Mouse (Mus musculus): ENCODE data around the gene Akap13. TPM values are rescaled to one million over a fixed set of nuclear protein-coding genes. Genes with fewer than 3 reads are reported as not detected.

The Akap13 gene
- total and polyA plus RNA-seq, 3 experiments, result 11.4 to 32.5 (median 27.7) TPM

- H3K4me2 ChIP-seq (ENCODE audit: insufficient read depth, low read depth, poor library complexity, severe bottlenecking), result no peak overlapping the region
- H3K27me3 ChIP-seq (replicated peaks), result no peaks in the 10 kb centered on the region
- H3K9me3 ChIP-seq (replicated peaks; ENCODE audit: low read length), result peaks cover 5% of the 10 kb centered on the region
- peaks cover 0 to 15% of the 10 kb centered on the region in 2 experiments; a peak in 2 of 4 replicates for H3K4me1 ChIP-seq (ENCODE audit: control insufficient read depth in 1 of 2, insufficient read depth in 2 of 2)
- DNase-seq (ENCODE audit: extremely low read depth), result no peak
- no peaks in the 10 kb centered on the region for H3K36me3 ChIP-seq (replicated peaks in 1 of 2; ENCODE audit: control insufficient read depth in 1 of 2, insufficient read depth in 1 of 2, low read length in 1 of 2)
- TF ChIP-seq USF1 (IDR thresholded peaks at IDR 0.05; ENCODE audit: low read depth, low read length) (no peak), MAFK (IDR thresholded peaks at IDR 0.05; ENCODE audit: insufficient replicate concordance, low read length) (peak; percentile 94), MAZ (IDR thresholded peaks at IDR 0.05; ENCODE audit: low read depth, low read length) (no peak)
- in situ Hi-C loops (cut with MboI; ENCODE audit: low pct_ligation_motif_present, low pct_unique_long_range_greater_than_20kb, low sequenced_read_pairs) (no loop called here), dilution Hi-C loops (cut with MboI; ENCODE audit: extremely low pct_ligation_motif_present, extremely low pct_unique_long_range_greater_than_20kb, low sequenced_read_pairs) (no loop called here)
- H3K4me3 ChIP-seq (replicated peaks in 1 of 3; ENCODE audit: low read depth in 2 of 3, low read length in 2 of 3, poor library complexity in 1 of 3), result no peak overlapping the region
- no peaks in the 10 kb centered on the region for H3K79me2 ChIP-seq (replicated peaks; ENCODE audit: control insufficient read depth, extremely low read depth, insufficient read depth, poor library complexity, severe bottlenecking)
- no peak overlapping the region for H3K9ac ChIP-seq (ENCODE audit: insufficient read depth, low read depth)
- no peak overlapping the region for H3K27ac ChIP-seq (ENCODE audit: insufficient read depth, low read depth)
These were observed 15.8 kb upstream of the Akap13 start for GRCm38 (mm10) chr7:75439570-75439969.

GRCm38 (mm10) chr7:75440241-75440640 is 15.1 kb upstream of the Akap13 start:
- TF ChIP-seq BHLHE40 (IDR thresholded peaks at IDR 0.05; ENCODE audit: low read depth, low read length), result no peak
- TF ChIP-seq USF1 (IDR thresholded peaks at IDR 0.05; ENCODE audit: low read depth, low read length), result no peak
- TF ChIP-seq MYC (IDR thresholded peaks at IDR 0.05; ENCODE audit: low read depth, low read length), result no peak
- TF ChIP-seq JUN (IDR thresholded peaks at IDR 0.05; ENCODE audit: insufficient read depth, low read depth, low read length), result no peak
- TF ChIP-seq MAFK (IDR thresholded peaks at IDR 0.05; ENCODE audit: insufficient replicate concordance, low read length), result no peak
- TF ChIP-seq POLR2A (IDR thresholded peaks at IDR 0.05; ENCODE audit: low read depth, low read length), result no peak
- no peak for TF ChIP-seq POLR2AphosphoS2 (IDR thresholded peaks at IDR 0.05; ENCODE audit: low read depth, low read length)
- TF ChIP-seq ZC3H11A (IDR thresholded peaks at IDR 0.05; ENCODE audit: low read depth, low read length), result no peak
- TF ChIP-seq RCOR1 (conservative IDR thresholded peaks at IDR 0.05; ENCODE audit: low read depth, low read length), result no peak
- no peak for TF ChIP-seq HCFC1 (IDR thresholded peaks at IDR 0.05; ENCODE audit: low read depth, low read length)
- no peak for TF ChIP-seq SIN3A (IDR thresholded peaks at IDR 0.05; ENCODE audit: low read length)
- no peak for TF ChIP-seq ZMIZ1 (IDR thresholded peaks at IDR 0.05; ENCODE audit: low read depth, low read length)
- dilution Hi-C loops (cut with MboI; ENCODE audit: extremely low pct_ligation_motif_present, extremely low pct_unique_long_range_greater_than_20kb, low sequenced_read_pairs) (no loop called here), in situ Hi-C loops (cut with MboI; ENCODE audit: low pct_ligation_motif_present, low pct_unique_long_range_greater_than_20kb, low sequenced_read_pairs) (no loop called here)
- DNase-seq (ENCODE audit: extremely low read depth), result no peak
- no peak overlapping the region for H3K27ac ChIP-seq (ENCODE audit: insufficient read depth, low read depth)
- no peak overlapping the region for H3K9ac ChIP-seq (ENCODE audit: insufficient read depth, low read depth)
- H3K4me2 ChIP-seq (ENCODE audit: insufficient read depth, low read depth, poor library complexity, severe bottlenecking), result no peak overlapping the region
- peaks cover 5% of the 10 kb centered on the region for H3K9me3 ChIP-seq (replicated peaks; ENCODE audit: low read length)
- H3K4me3 ChIP-seq (replicated peaks in 1 of 3; ENCODE audit: low read depth in 2 of 3, low read length in 2 of 3, poor library complexity in 1 of 3), result no peak overlapping the region
- H3K79me2 ChIP-seq (replicated peaks; ENCODE audit: control insufficient read depth, extremely low read depth, insufficient read depth, poor library complexity, severe bottlenecking), result no peaks in the 10 kb centered on the region
- peaks cover 0 to 15% of the 10 kb centered on the region in 2 experiments; a peak in 2 of 4 replicates for H3K4me1 ChIP-seq (ENCODE audit: control insufficient read depth in 1 of 2, insufficient read depth in 2 of 2)
- no peaks in the 10 kb centered on the region for H3K27me3 ChIP-seq (replicated peaks)
- H3K36me3 ChIP-seq (replicated peaks in 1 of 2; ENCODE audit: control insufficient read depth in 1 of 2, insufficient read depth in 1 of 2, low read length in 1 of 2), result no peaks in the 10 kb centered on the region

GRCm38 (mm10) chr7:75441947-75442346 is 13.4 kb upstream of the Akap13 start:
- Histone ChIP-seq H3K27ac (ENCODE audit: insufficient read depth, low read depth) (no peak overlapping the region), H3K27me3 (replicated peaks) (no peaks in the 10 kb centered on the region), H3K4me2 (ENCODE audit: insufficient read depth, low read depth, poor library complexity, severe bottlenecking) (no peak overlapping the region), H3K4me3 (replicated peaks in 1 of 3; ENCODE audit: low read depth in 2 of 3, low read length in 2 of 3, poor library complexity in 1 of 3) (no peak overlapping the region), H3K9me3 (replicated peaks; ENCODE audit: low read length) (peaks cover 5% of the 10 kb centered on the region), H3K9ac (ENCODE audit: insufficient read depth, low read depth) (no peak overlapping the region), H3K4me1 (ENCODE audit: control insufficient read depth in 1 of 2, insufficient read depth in 2 of 2) (peaks cover 0 to 15% of the 10 kb centered on the region in 2 experiments; a peak in 2 of 4 replicates), H3K79me2 (replicated peaks; ENCODE audit: control insufficient read depth, extremely low read depth, insufficient read depth, poor library complexity, severe bottlenecking) (no peaks in the 10 kb centered on the region), H3K36me3 (replicated peaks in 1 of 2; ENCODE audit: control insufficient read depth in 1 of 2, insufficient read depth in 1 of 2, low read length in 1 of 2) (no peaks in the 10 kb centered on the region)
- dilution Hi-C loops (cut with MboI; ENCODE audit: extremely low pct_ligation_motif_present, extremely low pct_unique_long_range_greater_than_20kb, low sequenced_read_pairs), result no loop called here
- no peak for DNase-seq (ENCODE audit: extremely low read depth)
- in situ Hi-C loops (cut with MboI; ENCODE audit: low pct_ligation_motif_present, low pct_unique_long_range_greater_than_20kb, low sequenced_read_pairs), result no loop called here
- TF ChIP-seq ZMIZ1 (IDR thresholded peaks at IDR 0.05; ENCODE audit: low read depth, low read length) (no peak), JUN (IDR thresholded peaks at IDR 0.05; ENCODE audit: insufficient read depth, low read depth, low read length) (no peak), ETS1 (conservative IDR thresholded peaks at IDR 0.05; ENCODE audit: low read depth, low read length) (no peak), ELF1 (IDR thresholded peaks at IDR 0.05; ENCODE audit: low read depth, low read length) (no peak), TCF12 (IDR thresholded peaks at IDR 0.05; ENCODE audit: low read depth, low read length) (no peak), PAX5 (IDR thresholded peaks at IDR 0.05; ENCODE audit: low read length) (no peak), EP300 (IDR thresholded peaks at IDR 0.05; ENCODE audit: low read length) (no peak), CTCF (conservative IDR thresholded peaks at IDR 0.05 in 1 of 2, IDR thresholded peaks at IDR 0.05 in 1 of 2; ENCODE audit: low read depth in 2 of 2, low read length in 2 of 2) (no peak), NELFE (IDR thresholded peaks at IDR 0.05; ENCODE audit: low read depth, low read length) (no peak), UBTF (IDR thresholded peaks at IDR 0.05; ENCODE audit: low read depth, low read length) (no peak), USF2 (conservative IDR thresholded peaks at IDR 0.05; ENCODE audit: low read depth, low read length) (no peak), SIN3A (IDR thresholded peaks at IDR 0.05; ENCODE audit: low read length) (no peak)
